Mouse (Mus musculus) C2C12 (cell line): ENCODE measurements at regions not wholly inside any gene's neighbourhood (a gene's known extent, or its start where the extent isn't known, plus 50 kb on each side); places are given as distances from the start of the nearest gene placed in this dataset.

Experiments
- CEBPB ChIP-seq: IDR thresholded peaks from one replicate; pipeline ENCODE4 v1.6.1; 2011; ENCODE audit warnings: low read depth, mild to moderate bottlenecking, control low read depth, moderate library complexity
- CTCF ChIP-seq: IDR thresholded peaks from one replicate; pipeline ENCODE4 v1.5.1; 2011; ENCODE audit not compliant: control insufficient read depth, insufficient read depth, insufficient read length
- MAX ChIP-seq: IDR thresholded peaks from one replicate; pipeline ENCODE4 v1.6.1; 2011; ENCODE audit warnings: mild to moderate bottlenecking, control low read depth
- USF1 ChIP-seq: IDR thresholded peaks from one replicate; pipeline ENCODE4 v1.6.1; 2011; ENCODE audit warnings: low read depth, mild to moderate bottlenecking, control low read depth, moderate library complexity

DNA sequence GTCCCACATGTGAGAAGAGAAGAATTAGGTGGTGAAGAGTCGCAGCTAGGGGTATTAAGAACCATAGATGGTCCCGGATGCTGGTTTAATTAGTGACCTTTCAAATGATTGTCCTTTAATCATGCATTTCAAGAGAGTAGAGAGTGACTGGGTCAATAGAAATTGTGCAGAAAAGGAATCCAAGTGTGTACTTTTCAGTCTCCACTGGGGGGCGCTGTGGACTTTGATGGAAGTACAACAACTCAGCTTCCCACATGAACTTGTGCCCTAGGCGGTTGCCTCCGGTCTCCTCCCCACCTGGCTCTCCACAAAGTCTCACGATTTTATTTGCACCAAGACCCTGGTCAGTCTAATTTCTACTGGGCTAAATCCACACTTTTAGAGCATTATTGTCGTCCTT, 142.8 kb upstream of the Zfp618 start:
- no peak for TF ChIP-seq CTCF
- TF ChIP-seq USF1: no peak
- TF ChIP-seq CEBPB: no peak
- TF ChIP-seq MAX: no peak
